Mouse (Mus musculus): ENCODE results near the gene Frs3.

Frs3 gene

GRCm38 (mm10) chr17:47691650-47692049 lies 2.8 kb downstream of the Frs3 start:
- ATAC-seq (ENCODE audit: low TSS enrichment) = no peak

DNA sequence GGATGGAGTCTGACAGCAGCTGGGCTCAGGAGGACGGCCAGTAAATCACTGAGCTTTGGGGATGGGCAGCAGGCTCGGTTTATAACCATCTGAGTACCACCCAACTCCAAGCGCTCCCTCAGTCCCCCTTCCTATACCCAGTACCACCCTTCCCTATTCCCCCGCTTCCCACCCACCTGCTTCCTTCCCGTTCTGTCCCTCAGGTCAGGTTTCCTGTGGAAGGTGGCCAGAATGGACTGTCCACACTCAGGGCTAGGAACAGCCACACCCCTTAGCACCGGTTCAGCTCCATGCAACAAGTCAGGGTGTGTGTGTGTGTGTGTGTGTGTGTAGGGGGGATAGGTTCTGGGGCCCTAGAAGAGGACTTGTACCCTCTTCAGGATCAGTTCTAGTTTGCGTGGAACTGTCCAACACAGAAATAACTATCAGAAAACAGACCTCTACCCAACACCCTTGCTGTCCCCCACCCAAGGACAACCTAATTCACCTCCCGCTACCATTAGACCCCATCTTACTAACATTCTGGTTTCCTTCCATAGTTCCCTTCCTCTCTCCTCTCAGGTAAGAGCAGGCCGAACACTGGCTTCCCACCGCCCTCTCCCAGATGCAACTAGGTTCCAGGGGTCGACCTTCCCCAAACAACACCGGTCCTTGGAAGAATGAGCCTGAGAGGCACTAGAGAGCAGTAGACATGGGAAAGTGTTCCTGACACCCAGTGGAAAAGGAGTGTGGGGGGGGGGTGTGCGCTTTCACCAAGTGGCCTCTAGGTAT lies 5.0 kb downstream of the Frs3 start:
- no peak for ATAC-seq (ENCODE audit: low TSS enrichment)

- no peak for ATAC-seq (ENCODE audit: low TSS enrichment)
These were observed 5.4 kb downstream of the Frs3 start, which contains the start of gene Gm21981 for GRCm38 (mm10) chr17:47694442-47694502. Gene Gm21981 (minus strand): TSS chr17:47694455.

- peak; percentile 76 for ATAC-seq (ENCODE audit: low TSS enrichment)
These were observed 5.9 kb downstream of the Frs3 start, which contains the start of gene Prickle4 for GRCm38 (mm10) chr17:47694503-47695336. Gene Prickle4 (minus strand): TSS chr17:47694736.

- peak; percentile 22 for ATAC-seq (ENCODE audit: low TSS enrichment)
These were observed 6.5 kb downstream of the Frs3 start for GRCm38 (mm10) chr17:47695337-47695710.

DNA sequence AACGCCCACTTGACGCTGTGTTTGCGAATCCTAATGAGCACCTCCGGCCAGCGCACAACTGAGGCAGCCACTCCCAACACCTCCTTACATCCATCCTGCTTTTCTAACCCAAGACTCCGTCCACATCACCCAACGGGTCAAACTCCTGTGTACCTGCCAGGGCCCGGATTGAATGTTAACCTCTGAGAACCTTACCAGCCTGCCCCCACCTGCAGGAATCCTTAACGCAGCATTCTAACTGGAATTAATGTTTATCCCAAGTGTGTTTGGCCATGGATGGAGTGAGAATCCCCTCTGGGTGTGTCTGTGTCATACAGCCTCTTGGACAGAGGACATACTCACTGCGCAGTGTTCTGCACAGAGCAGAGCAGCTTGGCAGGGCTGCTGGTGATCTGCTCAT lies 9.3 kb downstream of the Frs3 start:
- ATAC-seq (ENCODE audit: low TSS enrichment) = no peak

DNA sequence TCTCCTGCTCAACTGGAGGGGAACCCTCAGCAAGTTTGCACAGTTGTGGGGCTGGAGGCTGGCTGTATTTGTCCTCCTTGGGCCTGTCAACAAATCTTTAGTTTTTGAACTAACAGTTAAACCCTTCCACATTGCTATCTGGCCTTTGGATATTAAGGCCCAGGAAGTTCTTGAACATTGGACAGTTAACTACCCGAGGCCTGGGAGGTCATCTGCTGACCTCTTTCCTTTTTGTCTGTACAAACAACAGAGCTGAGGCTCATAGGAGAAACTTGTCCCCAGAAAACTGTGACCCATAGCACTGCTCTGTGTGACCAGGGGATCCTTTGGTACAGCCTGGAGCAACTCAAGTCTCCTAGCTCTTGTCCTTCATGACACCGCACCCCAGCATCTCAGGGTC lies 10.2 kb downstream of the Frs3 start:
- no peak for ATAC-seq (ENCODE audit: low TSS enrichment)

DNA sequence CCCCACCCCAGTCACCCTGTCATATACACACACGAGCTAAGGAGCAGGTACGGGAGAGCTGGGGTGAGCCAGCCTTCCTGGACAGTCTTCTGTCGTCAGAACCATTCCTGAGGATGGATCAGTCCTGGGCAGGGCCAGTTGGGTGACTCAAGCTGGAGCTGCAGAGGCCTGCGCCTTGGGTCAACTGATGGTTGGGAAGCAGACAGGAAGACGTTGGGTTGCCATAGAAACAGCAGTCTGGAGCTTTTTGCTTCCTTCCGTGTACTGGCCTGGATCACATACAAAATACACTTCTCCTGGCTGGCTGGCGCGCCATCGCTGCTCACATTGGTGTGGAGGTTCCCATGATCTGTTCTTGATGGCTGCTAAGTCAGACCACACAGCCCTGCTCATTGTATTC lies 13.0 kb downstream of the Frs3 start:
- no peak for ATAC-seq (ENCODE audit: low TSS enrichment)

DNA sequence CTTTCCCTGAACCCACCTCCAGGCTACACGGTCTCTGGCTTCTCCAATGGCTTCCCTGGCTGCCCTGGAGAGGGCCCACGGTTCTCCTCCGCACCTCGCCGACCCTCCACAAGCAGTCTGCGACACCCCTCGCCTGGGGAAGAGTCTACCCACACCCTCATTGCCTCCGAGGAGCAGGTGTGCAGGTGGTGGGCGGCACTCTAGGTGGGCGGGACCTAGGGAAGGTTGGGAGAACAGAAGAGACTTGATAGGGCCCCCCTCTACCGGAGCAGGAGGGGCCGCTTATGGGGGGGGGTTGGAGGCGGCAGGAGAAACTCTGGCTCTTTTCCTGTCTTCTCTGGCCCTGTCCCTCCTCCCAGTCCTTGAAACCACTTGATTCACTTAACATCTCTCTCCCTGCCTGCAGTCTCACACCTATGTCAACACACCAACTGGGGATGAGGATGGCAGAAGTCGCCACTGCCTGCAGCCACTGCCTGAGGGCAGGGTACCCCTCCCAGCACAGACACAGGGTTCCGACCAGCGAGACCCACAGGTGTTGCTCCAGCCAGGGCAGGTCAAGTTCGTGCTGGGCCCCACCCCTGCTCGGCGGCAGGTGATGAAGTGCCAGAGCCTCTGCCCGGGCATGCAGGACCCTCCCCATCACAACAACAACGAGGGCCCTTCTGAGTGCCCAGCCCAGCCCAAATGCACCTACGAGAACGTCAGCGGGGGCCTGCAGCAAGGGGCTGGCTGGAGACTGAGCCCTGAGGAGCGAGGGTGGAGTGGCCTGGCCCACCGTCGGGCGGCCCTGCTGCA lies 13.9 kb downstream of the Frs3 start:
- ATAC-seq (ENCODE audit: low TSS enrichment) = no peak

GRCm38 (mm10) chr17:47703556-47703955 lies 14.7 kb downstream of the Frs3 start:
- no peak for ATAC-seq (ENCODE audit: low TSS enrichment)

DNA sequence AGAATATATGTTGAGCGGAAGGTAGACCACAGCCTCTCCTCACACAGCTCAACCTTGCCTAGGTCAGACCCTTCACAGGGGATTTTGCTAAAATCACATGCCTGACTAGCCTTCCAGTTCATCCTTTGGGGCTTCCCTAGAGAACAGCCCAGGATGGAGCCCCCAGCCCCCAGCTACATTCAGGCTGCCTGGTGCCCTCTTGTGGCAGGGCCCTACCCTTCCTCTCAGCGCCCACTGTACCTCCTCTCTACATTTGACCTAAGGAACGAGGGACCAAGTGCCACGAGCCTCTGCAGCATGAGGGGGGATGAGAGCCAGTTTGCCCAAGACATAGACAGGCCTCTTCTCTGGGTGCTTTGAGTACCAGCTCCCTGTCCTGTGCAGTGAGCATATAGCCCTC lies 15.9 kb downstream of the Frs3 start:
- no peak for ATAC-seq (ENCODE audit: low TSS enrichment)

GRCm38 (mm10) chr17:47706196-47706595 lies 17.4 kb downstream of the Frs3 start:
- no peak for ATAC-seq (ENCODE audit: low TSS enrichment)

DNA sequence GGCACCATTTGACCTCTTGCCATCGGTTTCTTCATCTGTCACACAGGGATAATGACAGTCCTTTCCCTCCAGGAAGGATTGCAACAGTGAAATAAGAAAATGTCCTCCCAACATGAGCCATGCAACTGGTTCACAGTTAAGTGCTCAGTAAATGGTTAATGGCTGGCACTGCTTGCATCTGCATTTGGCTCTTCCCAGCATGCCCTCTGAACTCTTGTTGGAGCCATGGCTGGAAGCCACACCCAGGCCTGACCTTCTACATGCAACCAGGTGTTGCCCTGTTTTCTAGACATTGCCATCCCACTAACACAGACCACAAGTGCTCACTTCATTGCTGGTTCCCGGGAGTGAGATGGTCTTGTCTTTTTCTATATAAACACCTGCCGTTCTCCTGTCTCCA lies 19.1 kb downstream of the Frs3 start:
- ATAC-seq (ENCODE audit: low TSS enrichment) = no peak

DNA sequence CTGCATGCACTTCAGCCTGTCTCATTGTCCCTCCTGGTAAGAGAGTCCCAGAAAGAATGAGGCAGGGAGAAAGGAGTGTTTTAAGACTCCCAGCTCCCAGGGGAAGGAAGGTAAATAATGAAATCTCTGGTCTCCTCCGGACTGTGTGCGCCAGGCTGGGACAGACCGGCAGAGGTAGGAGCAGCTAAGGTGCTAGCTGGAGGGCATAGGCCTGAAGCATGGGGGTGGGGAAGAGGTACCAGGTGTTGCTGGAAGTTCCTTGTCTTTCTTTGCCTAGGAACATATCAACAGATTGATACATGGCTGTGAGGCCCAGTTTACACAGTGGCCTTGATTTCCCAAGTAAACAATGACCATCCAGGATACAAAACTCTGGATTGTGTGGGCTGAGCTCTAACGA lies 20.1 kb downstream of the Frs3 start:
- ATAC-seq (ENCODE audit: low TSS enrichment) = no peak

DNA sequence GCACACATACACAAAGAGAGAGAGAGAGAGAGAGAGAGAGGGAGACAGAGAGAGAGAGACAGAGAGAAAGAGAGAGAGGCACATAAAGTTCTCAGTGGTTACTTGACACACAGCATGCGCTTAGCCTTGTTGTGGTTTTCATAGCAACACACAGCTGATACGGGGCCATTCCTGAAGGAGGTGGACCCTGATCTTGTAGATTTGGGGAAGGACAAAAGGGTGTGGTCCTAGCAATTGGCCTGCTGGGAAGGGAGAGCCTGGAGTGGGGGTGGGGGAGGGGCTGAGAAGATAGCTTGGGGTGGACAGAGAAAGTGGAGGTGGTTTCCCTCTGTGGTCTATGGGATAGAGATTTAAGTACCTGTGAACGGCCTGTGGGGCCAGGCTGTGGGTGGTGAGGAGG lies 21.2 kb downstream of the Frs3 start:
- no peak for ATAC-seq (ENCODE audit: low TSS enrichment)

DNA sequence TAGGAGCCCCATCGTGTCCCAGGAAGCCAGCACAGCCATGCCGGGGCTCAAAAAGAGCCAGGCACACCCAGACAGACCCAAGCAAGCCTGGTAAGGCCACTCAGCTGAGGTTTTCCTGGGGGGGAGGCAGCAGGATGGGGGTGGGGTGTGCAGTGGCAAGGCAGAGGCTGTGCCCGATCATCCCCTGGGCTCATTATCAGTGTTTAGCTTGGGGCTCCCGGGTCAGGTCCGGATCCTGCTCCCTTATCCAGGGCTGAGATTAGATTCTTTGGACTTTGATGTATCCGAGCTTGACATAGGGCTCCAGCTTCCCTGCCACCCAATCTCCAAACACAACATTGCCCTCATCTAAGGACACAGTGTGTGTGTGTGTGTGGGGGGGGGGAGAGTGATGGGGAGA lies 23.1 kb downstream of the Frs3 start:
- ATAC-seq (ENCODE audit: low TSS enrichment) = no peak

DNA sequence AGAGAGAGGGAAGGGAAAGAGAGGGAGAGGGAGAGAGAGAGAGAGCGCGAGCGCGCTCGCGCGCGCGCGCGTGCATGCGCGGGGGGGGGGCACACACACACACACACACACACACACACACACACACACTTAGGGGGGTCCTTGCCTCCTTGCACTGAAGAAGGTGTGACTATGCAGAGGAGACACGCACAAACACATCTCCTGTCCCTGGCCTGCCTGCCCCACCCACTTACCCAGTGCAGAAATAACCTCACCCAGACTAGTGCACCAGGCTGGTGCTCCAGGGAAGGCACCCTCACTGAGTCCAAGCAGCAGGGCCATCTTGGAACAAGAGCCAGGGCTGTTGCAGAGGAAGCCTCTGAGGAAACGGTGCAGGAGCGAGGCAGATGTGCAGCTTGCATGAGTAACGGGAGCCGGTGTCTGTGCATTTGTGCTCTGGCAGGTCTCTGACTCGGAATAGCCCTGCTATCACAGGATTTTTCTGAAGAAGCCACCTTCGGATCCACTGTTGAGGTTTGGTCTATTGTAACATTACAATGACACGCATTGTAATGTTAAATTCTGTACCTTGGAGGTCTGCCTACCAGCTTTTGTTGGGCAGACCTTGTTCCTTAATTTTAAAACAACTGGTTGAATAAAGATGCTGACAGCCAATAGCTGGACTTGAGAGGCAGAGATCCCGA lies 24.2 kb downstream of the Frs3 start:
- ATAC-seq (ENCODE audit: low TSS enrichment) = peak; percentile 50; the same call in 1 of the 2 replicates

DNA sequence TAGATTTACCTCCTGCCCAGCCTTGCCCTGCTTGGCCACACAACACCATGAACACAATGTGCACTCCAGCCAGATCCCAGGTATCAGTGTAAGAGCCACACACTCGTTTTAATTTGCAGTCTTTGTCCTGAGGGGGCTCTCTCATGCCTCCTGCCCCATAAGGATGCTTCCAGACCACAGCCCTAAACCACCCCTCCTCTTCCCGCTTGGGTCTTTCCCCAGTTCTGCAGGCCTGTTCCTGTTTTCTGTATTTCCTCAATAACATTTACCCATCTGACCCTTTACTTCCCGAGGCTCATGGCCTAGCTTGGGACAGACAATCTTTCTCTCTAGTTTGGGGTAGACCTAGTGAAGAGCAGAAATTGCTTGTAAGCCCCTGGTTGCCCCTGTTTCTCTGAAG lies 26.2 kb downstream of the Frs3 start:
- no peak for ATAC-seq (ENCODE audit: low TSS enrichment)

DNA sequence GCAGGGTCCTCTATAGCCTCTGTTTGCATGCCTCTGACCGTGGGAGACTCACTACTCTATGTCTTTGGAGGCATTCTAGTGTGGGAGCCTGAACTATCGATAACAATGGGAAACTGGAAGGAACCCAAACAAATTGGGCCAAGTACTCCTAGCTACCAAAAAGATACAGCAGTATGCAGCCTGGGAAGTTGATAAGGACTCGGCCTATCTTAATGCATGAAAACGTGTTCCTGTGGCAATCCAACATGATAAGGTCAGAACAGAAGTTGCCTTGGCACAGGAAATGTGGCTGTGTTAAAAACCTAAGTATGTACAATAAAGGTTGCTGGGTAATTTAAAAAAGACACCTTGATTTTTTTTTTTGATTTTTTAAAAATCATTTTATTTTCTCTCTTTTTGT lies 32.4 kb downstream of the Frs3 start:
- ATAC-seq (ENCODE audit: low TSS enrichment) = no peak

DNA sequence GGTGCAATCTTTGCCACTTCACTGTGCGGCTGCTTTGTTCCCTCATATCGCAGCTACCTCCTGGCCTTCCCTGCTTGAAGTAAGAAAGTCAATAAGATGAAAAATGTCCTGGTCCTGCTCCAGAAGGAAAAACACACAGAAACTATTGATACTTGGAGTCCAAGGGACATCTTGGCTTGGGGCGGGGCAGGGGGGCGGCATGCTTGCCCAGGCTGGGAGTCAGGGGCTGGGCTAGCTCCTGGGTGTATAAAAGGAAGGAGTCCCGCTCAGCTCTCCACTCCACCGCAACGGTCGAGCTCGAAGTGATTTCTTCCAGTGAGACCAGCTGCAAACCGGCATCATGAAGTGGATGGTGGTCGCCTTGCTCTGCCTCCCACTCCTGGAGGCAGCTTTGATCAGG lies 37.7 kb downstream of the Frs3 start, which contains the start of gene Pgc:
TSS of gene Pgc (plus strand) at position 277 of the 400 bp plus-strand sequence.
- ATAC-seq (ENCODE audit: low TSS enrichment) = no peak

DNA sequence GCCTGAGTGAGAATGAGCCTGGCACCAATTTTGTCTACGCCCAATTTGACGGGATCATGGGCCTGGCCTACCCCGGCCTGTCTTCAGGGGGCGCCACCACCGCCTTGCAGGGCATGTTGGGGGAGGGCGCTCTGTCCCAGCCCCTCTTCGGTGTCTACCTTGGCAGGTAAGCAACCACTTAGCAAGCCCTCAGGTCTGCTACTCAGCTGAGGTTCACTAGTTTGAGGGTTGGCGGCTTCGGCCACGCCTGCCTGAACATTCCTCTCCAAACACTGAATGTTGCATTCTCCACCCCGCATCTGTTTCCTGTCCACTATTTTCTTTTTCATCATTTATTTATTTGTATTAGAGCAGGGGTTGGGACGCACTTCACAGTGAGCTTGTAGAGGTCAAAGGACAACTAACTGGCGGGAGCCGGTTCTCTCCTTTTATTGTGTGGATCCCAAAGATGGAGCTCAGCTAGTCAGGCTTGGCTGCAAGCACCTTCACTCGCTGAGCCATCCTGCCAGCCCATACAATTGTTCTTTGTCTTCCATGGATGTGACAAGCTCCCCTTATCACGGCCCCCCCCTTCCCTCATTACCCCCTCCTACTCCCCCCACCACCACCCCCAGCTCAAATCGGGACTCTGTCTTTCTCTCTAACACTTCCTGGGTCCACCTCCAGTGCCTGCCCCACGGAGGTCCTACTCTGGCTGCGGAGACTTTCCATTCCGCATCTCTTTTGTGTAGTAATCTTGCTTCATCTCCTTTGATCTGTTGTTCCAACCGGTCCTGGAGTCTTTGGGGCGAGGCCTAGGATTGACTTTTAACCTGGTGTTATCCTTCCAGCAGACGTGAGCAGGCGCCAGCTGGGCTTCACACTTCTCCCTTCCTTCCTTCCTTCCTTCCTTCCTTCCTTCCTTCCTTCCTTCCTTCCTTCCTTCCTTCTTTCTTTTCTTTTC lies 42.1 kb downstream of the Frs3 start:
- ATAC-seq (ENCODE audit: low TSS enrichment) = no peak

Data from frontal cortex, adult (tissue).